Mouse (Mus musculus) MEL (cell line): ENCODE results near the gene Rab4b. TPM values are rescaled to one million over a fixed set of nuclear protein-coding genes. Genes with fewer than 3 reads are reported as not detected.

ENCODE experiments used
- DNase-seq: peaks from one replicate; pipeline ENCODE4 v3.0.0; 2011; ENCODE audit warnings: low read depth, low spot score
- H3K27ac ChIP-seq: 2 replicates; pipeline ENCODE4 v1.5.1; 2012; ENCODE audit warnings: low read depth, mild to moderate bottlenecking, control low read depth, low read length, moderate library complexity; ENCODE audit not compliant: control insufficient read depth
- H3K27me3 ChIP-seq, 2 experiments: fragments of 150-350 bp in 1 of 2; sonication (generic) in 1 of 2; 2 replicates each; pipeline ENCODE4 v1.6.1; 2012; ENCODE audit warnings: low read length in 2 of 2, mild to moderate bottlenecking in 2 of 2, improper control_type of control experiment in 1 of 2, moderate library complexity in 1 of 2; ENCODE audit not compliant: insufficient read depth in 2 of 2, control insufficient read depth in 1 of 2
- H3K36me3 ChIP-seq, 2 experiments: 2 replicates each; pipeline ENCODE4 v1.6.1; 2012 to 2014; ENCODE audit warnings: low read length in 2 of 2, improper control_type of control experiment in 1 of 2, inconsistent platforms in 1 of 2, mild to moderate bottlenecking in 1 of 2; ENCODE audit not compliant: insufficient read depth in 2 of 2, control insufficient read depth in 1 of 2
- H3K4me1 ChIP-seq, 2 experiments: fragments of 150-350 bp in 1 of 2; sonication (generic) in 1 of 2; 2 replicates each; pipeline ENCODE4 v1.6.1; 2012; ENCODE audit warnings: low read length in 2 of 2, improper control_type of control experiment in 1 of 2, mild to moderate bottlenecking in 1 of 2; ENCODE audit not compliant: insufficient read depth in 2 of 2, control insufficient read depth in 1 of 2
- H3K4me3 ChIP-seq, 2 experiments: fragments of 150-350 bp in 1 of 2; sonication (generic) in 1 of 2; 2 replicates each; pipeline ENCODE4 v1.5.1; 2012; ENCODE audit warnings: low read depth in 2 of 2, low read length in 2 of 2, mild to moderate bottlenecking in 2 of 2, moderate library complexity in 2 of 2, control low read depth in 1 of 2, improper control_type of control experiment in 1 of 2; ENCODE audit not compliant: control insufficient read depth in 1 of 2, insufficient read depth in 1 of 2
- H3K79me2 ChIP-seq: 2 replicates; pipeline ENCODE4 v1.6.1; 2012; ENCODE audit warnings: mild to moderate bottlenecking, low read length, moderate library complexity; ENCODE audit not compliant: control insufficient read depth, poor library complexity, insufficient read depth
- H3K9ac ChIP-seq: 2 replicates; pipeline ENCODE4 v1.6.1; 2012; ENCODE audit warnings: low read depth, mild to moderate bottlenecking, control low read depth, low read length, moderate library complexity; ENCODE audit not compliant: control insufficient read depth, poor library complexity, severe bottlenecking
- H3K9me3 ChIP-seq: fragments of 150-350 bp; sonication (generic); replicated peaks from 2 replicates; pipeline ENCODE4 v1.6.1; 2012; ENCODE audit warnings: mild to moderate bottlenecking, low read length, improper control_type of control experiment, moderate library complexity; ENCODE audit not compliant: insufficient read depth
- BHLHE40 ChIP-seq: IDR thresholded peaks from 2 replicates; pipeline ENCODE4 v1.6.1; 2012; ENCODE audit warnings: low read depth, mild to moderate bottlenecking, inconsistent platforms, low read length, improper control_type of control experiment, borderline replicate concordance
- CHD2 ChIP-seq: IDR thresholded peaks from 2 replicates; pipeline ENCODE4 v1.6.1; 2011; ENCODE audit warnings: low read length, improper control_type of control experiment
- CTCF ChIP-seq, 3 experiments: IDR thresholded peaks in 2 of 3; conservative IDR thresholded peaks in 1 of 3; 2 replicates each; pipeline ENCODE4 v1.5.1; 2011 to 2012; ENCODE audit warnings: low read length in 3 of 3, low read depth in 2 of 3, mild to moderate bottlenecking in 2 of 3, improper control_type of control experiment in 1 of 3, inconsistent platforms in 1 of 3, mixed read lengths in 1 of 3, moderate library complexity in 1 of 3; ENCODE audit not compliant: control insufficient read depth in 1 of 3, insufficient read depth in 1 of 3, poor library complexity in 1 of 3, severe bottlenecking in 1 of 3
- E2F4 ChIP-seq: IDR thresholded peaks from 2 replicates; pipeline ENCODE4 v1.6.1; 2011; ENCODE audit warnings: low read depth, low read length, improper control_type of control experiment, borderline replicate concordance
- ELF1 ChIP-seq: IDR thresholded peaks from 2 replicates; pipeline ENCODE4 v1.6.1; 2014; ENCODE audit warnings: low read depth, mild to moderate bottlenecking, inconsistent platforms, low read length, improper control_type of control experiment, moderate library complexity
- ETS1 ChIP-seq: IDR thresholded peaks from 2 replicates; pipeline ENCODE4 v1.6.1; 2012; ENCODE audit warnings: low read depth, mild to moderate bottlenecking, inconsistent platforms, low read length, improper control_type of control experiment, moderate library complexity
- HCFC1 ChIP-seq: IDR thresholded peaks from 2 replicates; pipeline ENCODE4 v1.6.1; 2012; ENCODE audit warnings: low read depth, mild to moderate bottlenecking, inconsistent platforms, low read length, improper control_type of control experiment, moderate library complexity
- MAFK ChIP-seq: IDR thresholded peaks from 2 replicates; pipeline ENCODE4 v1.6.1; 2011; ENCODE audit warnings: low read depth, mild to moderate bottlenecking, low read length, improper control_type of control experiment, borderline replicate concordance
- MAX ChIP-seq: IDR thresholded peaks from 2 replicates; pipeline ENCODE4 v1.6.1; 2011; ENCODE audit warnings: low read length, improper control_type of control experiment
- MAZ ChIP-seq: IDR thresholded peaks from 2 replicates; pipeline ENCODE4 v1.6.1; 2012; ENCODE audit warnings: low read depth, mild to moderate bottlenecking, inconsistent platforms, low read length, improper control_type of control experiment
- MXI1 ChIP-seq: IDR thresholded peaks from 2 replicates; pipeline ENCODE4 v1.6.1; 2011; ENCODE audit warnings: mild to moderate bottlenecking, low read depth, low read length, improper control_type of control experiment
- NELFE ChIP-seq: IDR thresholded peaks from 2 replicates; pipeline ENCODE4 v1.6.1; 2011; ENCODE audit warnings: low read depth, low read length, improper control_type of control experiment
- POLR2AphosphoS2 ChIP-seq: IDR thresholded peaks from 2 replicates; pipeline ENCODE4 v1.6.1; 2011; ENCODE audit warnings: low read length, improper control_type of control experiment
- POLR2AphosphoS5 ChIP-seq: IDR thresholded peaks from 2 replicates; pipeline ENCODE4 v1.6.1; 2012; ENCODE audit warnings: low read depth, borderline replicate concordance, mild to moderate bottlenecking, inconsistent platforms, low read length, moderate library complexity, mixed read lengths
- SIN3A ChIP-seq: IDR thresholded peaks from 2 replicates; pipeline ENCODE4 v1.6.1; 2012; ENCODE audit warnings: low read length, improper control_type of control experiment, inconsistent platforms
- SMC3 ChIP-seq: IDR thresholded peaks from 2 replicates; pipeline ENCODE4 v1.6.1; 2011; ENCODE audit warnings: low read depth, low read length, improper control_type of control experiment
- TAL1 ChIP-seq: IDR thresholded peaks from 2 replicates; pipeline ENCODE4 v1.6.1; 2012; ENCODE audit warnings: mild to moderate bottlenecking, inconsistent platforms, low read length, moderate library complexity, mixed read lengths
- TCF12 ChIP-seq: IDR thresholded peaks from 2 replicates; pipeline ENCODE4 v1.6.1; 2014; ENCODE audit warnings: low read depth, mild to moderate bottlenecking, inconsistent platforms, low read length, improper control_type of control experiment, moderate library complexity
- UBTF ChIP-seq: IDR thresholded peaks from 2 replicates; pipeline ENCODE4 v1.6.1; 2012; ENCODE audit warnings: low read depth, mild to moderate bottlenecking, inconsistent platforms, low read length, improper control_type of control experiment, moderate library complexity, borderline replicate concordance; ENCODE audit not compliant: insufficient read depth
- USF2 ChIP-seq, 2 experiments: IDR thresholded peaks; 2 replicates each; pipeline ENCODE4 v1.6.1; 2011 to 2012; ENCODE audit warnings: improper control_type of control experiment in 2 of 2, low read length in 2 of 2, borderline replicate concordance in 1 of 2, inconsistent platforms in 1 of 2, low read depth in 1 of 2, mild to moderate bottlenecking in 1 of 2; ENCODE audit not compliant: insufficient read depth in 1 of 2
- ZC3H11A ChIP-seq: IDR thresholded peaks from 2 replicates; pipeline ENCODE4 v1.6.1; 2012; ENCODE audit warnings: low read depth, mild to moderate bottlenecking, inconsistent platforms, low read length, improper control_type of control experiment
- ZMIZ1 ChIP-seq: IDR thresholded peaks from 2 replicates; pipeline ENCODE4 v1.6.1; 2012; ENCODE audit warnings: low read depth, mild to moderate bottlenecking, inconsistent platforms, low read length, improper control_type of control experiment, moderate library complexity
- ZNF384 ChIP-seq: IDR thresholded peaks from 2 replicates; pipeline ENCODE4 v1.6.1; 2012; ENCODE audit warnings: low read depth, mild to moderate bottlenecking, inconsistent platforms, low read length, improper control_type of control experiment
- polyA plus RNA-seq, 2 experiments: library from polyadenylated mRNA; stranded (reverse) in 1 of 2; unstranded in 1 of 2; fragments of >175 nt in 1 of 2; fragments of >200 nt in 1 of 2; gene quantifications; 2 replicates each; pipeline versions ENCODE4 v1.2.1 to v1.2.4; 2012; ENCODE audit warnings: low replicate concordance in 2 of 2, low read depth in 1 of 2; ENCODE audit not compliant: insufficient read length in 2 of 2, insufficient read depth in 1 of 2, missing spikeins in 1 of 2
- total RNA-seq: library from RNA; depleted of rRNA; stranded (reverse); fragments of 300-350 nt; gene quantifications from 2 replicates; pipeline ENCODE4 v1.2.3, GENCODE M21; 2012

Rab4b gene
- total and polyA plus RNA-seq, 3 experiments = 6.7 to 32.6 TPM; not detected in 1

- TF ChIP-seq TCF12 = peak; percentile 71
- TF ChIP-seq CHD2 = no peak
- no peak for TF ChIP-seq SMC3
- TF ChIP-seq E2F4 = no peak
- TF ChIP-seq HCFC1 = peak; percentile 85
- TF ChIP-seq ZC3H11A = no peak
- TF ChIP-seq MXI1 = peak; percentile 93
- TF ChIP-seq ZMIZ1 = peak; percentile 84
These were observed 49.7 kb upstream of the Rab4b start, which contains the start of gene Itpkc (continued) for GRCm38 (mm10) chr7:27228281-27228821.

- H3K36me3 ChIP-seq = peaks cover 0 to 5% of the 10 kb centered on the region in 2 experiments; a peak in 2 of 4 replicates
- peaks cover 6 to 23% of the 10 kb centered on the region in 2 experiments for H3K4me1 ChIP-seq
- H3K4me3 ChIP-seq = peak overlapping the region; percentile 75 to 96
- peak overlapping the region; percentile 70 for H3K9ac ChIP-seq
- H3K27me3 ChIP-seq = no peaks in the 10 kb centered on the region
- peaks cover 8% of the 10 kb centered on the region for H3K79me2 ChIP-seq
- no peak overlapping the region for H3K27ac ChIP-seq
- TF ChIP-seq MAZ (no peak), CHD2 (no peak), POLR2AphosphoS5 (no peak), UBTF (no peak), BHLHE40 (no peak), SMC3 (no peak), MAFK (no peak), ZMIZ1 (no peak), ETS1 (no peak), MAX (no peak)
- H3K9me3 ChIP-seq = no peaks in the 10 kb centered on the region
- peak; percentile 38 for DNase-seq
These were observed 49.0 kb upstream of the Rab4b start for GRCm38 (mm10) chr7:27227676-27228075.

GRCm38 (mm10) chr7:27227276-27227675 is 48.6 kb upstream of the Rab4b start:
- Histone ChIP-seq H3K4me3 (peak overlapping the region; percentile 75 to 96), H3K79me2 (peaks cover 8% of the 10 kb centered on the region), H3K9me3 (no peaks in the 10 kb centered on the region), H3K9ac (peak overlapping the region; percentile 70), H3K4me1 (peaks cover 8 to 23% of the 10 kb centered on the region in 2 experiments), H3K27ac (no peak overlapping the region), H3K27me3 (no peaks in the 10 kb centered on the region), H3K36me3 (peaks cover 0 to 9% of the 10 kb centered on the region in 2 experiments; a peak in 2 of 4 replicates)
- TF ChIP-seq SIN3A (no peak), ELF1 (no peak), MXI1 (no peak), UBTF (no peak), CTCF (IDR thresholded peaks at IDR 0.05 in 2 of 3, conservative IDR thresholded peaks at IDR 0.05 in 1 of 3; ENCODE audit: control insufficient read depth in 1 of 3, insufficient read depth in 1 of 3, low read depth in 2 of 3, low read length in 3 of 3, poor library complexity in 1 of 3, severe bottlenecking in 1 of 3) (no peak), MAZ (no peak), USF2 (IDR thresholded peaks at IDR 0.05; ENCODE audit: borderline replicate concordance in 1 of 2, insufficient read depth in 1 of 2, low read depth in 1 of 2, low read length in 2 of 2) (no peak), ZNF384 (no peak), TAL1 (no peak), SMC3 (no peak), ZMIZ1 (no peak), POLR2AphosphoS2 (no peak), POLR2AphosphoS5 (no peak), NELFE (no peak)
- DNase-seq = no peak
